Mouse (Mus musculus) mature B cell (primary cell): ENCODE measurements around the gene Ercc2.

Source experiments
- in situ Hi-C: fragments of 300-500 bp; cut with MboI; formaldehyde crosslinking; loops from 2 replicates; pipeline ENCODE4 v1.14.3; 2019

Gene Ercc2

GRCm38 (mm10) chr7:19381377-19382165, at the start of gene Ercc2:
Gene Ercc2, plus strand, starts transcription at chr7:19382010.
- in situ Hi-C loops: no loop called here

GRCm38 (mm10) chr7:19332709-19333352, 49.0 kb upstream of the Ercc2 start:
- in situ Hi-C loops: no loop called here

GRCm38 (mm10) chr7:19335583-19335982, 46.2 kb upstream of the Ercc2 start:
- in situ Hi-C loops: no loop called here

- in situ Hi-C loops: no loop called here
These were observed 44.7 kb upstream of the Ercc2 start for GRCm38 (mm10) chr7:19337122-19337521.

- in situ Hi-C loops: no loop called here
These were observed 43.8 kb upstream of the Ercc2 start for GRCm38 (mm10) chr7:19338060-19338459.

GRCm38 (mm10) chr7:19338596-19338995, 43.2 kb upstream of the Ercc2 start:
- in situ Hi-C loops: no loop called here

- in situ Hi-C loops: loop anchor here (5.0 kb wide), 1 partner anchor 34 kb away; no protein-coding TSS in a partner anchor
These were observed 40.6 kb upstream of the Ercc2 start for GRCm38 (mm10) chr7:19341250-19341649.

GRCm38 (mm10) chr7:19341761-19342409, 39.9 kb upstream of the Ercc2 start:
- in situ Hi-C loops: loop anchor here (5.0 kb wide), 1 partner anchor 35 kb away; no protein-coding TSS in a partner anchor

GRCm38 (mm10) chr7:19342481-19343027, 39.3 kb upstream of the Ercc2 start:
- in situ Hi-C loops: loop anchor here (5.0 kb wide), 1 partner anchor 35 kb away; no protein-coding TSS in a partner anchor

- in situ Hi-C loops: loop anchor here (5.0 kb wide), 1 partner anchor 36 kb away; no protein-coding TSS in a partner anchor
These were observed 38.5 kb upstream of the Ercc2 start for GRCm38 (mm10) chr7:19343210-19343808.

GRCm38 (mm10) chr7:19344237-19344847, 37.5 kb upstream of the Ercc2 start, which contains the start of gene Ercc1:
Gene Ercc1, plus strand, starts transcription at chr7:19344778.
- in situ Hi-C loops: loop anchor here (5.0 kb wide), 1 partner anchor 37 kb away; no protein-coding TSS in a partner anchor

- in situ Hi-C loops: loop anchor here (5.0 kb wide), 1 partner anchor 38 kb away; no protein-coding TSS in a partner anchor
These were observed 36.8 kb upstream of the Ercc2 start for GRCm38 (mm10) chr7:19344938-19345471.

GRCm38 (mm10) chr7:19349188-19349915, 32.5 kb upstream of the Ercc2 start:
- in situ Hi-C loops: no loop called here

- in situ Hi-C loops: no loop called here
These were observed 31.6 kb upstream of the Ercc2 start for GRCm38 (mm10) chr7:19350221-19350620.

- in situ Hi-C loops: no loop called here
These were observed 26.8 kb upstream of the Ercc2 start for GRCm38 (mm10) chr7:19354991-19355390.

- in situ Hi-C loops: no loop called here
These were observed 25.5 kb upstream of the Ercc2 start for GRCm38 (mm10) chr7:19356311-19356710.

- in situ Hi-C loops: no loop called here
These were observed 24.1 kb upstream of the Ercc2 start for GRCm38 (mm10) chr7:19357381-19358375.

- in situ Hi-C loops: no loop called here
These were observed 23.2 kb upstream of the Ercc2 start for GRCm38 (mm10) chr7:19358634-19359033.
